8 mouse cellular contexts compared by ENCODE assay signal in genomic region chr17:17624421-17624956, GRCm38 (mm10). TPM values are rescaled to one million over a fixed set of nuclear protein-coding genes. Genes with fewer than 3 reads are reported as not detected.
DNase-seq lines count a peak whose midpoint lies in the region; ATAC-seq lines count a peak whose summit lies in the region.

No protein-coding gene starts in this region.

- peak overlapping the region; percentile 99 for H3K9ac ChIP-seq in hindbrain, embryonic 16.5 days (ENCODE audit: low read depth, low read length)

- no peaks in the 10 kb centered on the region for H3K9me3 ChIP-seq in hindbrain, embryonic 16.5 days (ENCODE audit: control insufficient read depth, low read length)

- peaks cover 16% of the 10 kb centered on the region for H3K4me1 ChIP-seq in hindbrain, embryonic 16.5 days (ENCODE audit: control insufficient read depth, insufficient read depth, low read depth, low read length)

- peaks cover 47% of the 10 kb centered on the region for H3K79me2 ChIP-seq in macrophage (ENCODE audit: inconsistent target)

- peak overlapping the region; percentile 89 for H3K4me3 ChIP-seq in hindbrain, embryonic 16.5 days (ENCODE audit: low read length)
- peak overlapping the region; percentile 77 for H3K4me3 ChIP-seq in macrophage (ENCODE audit: inconsistent target)

- peak overlapping the region; percentile 100 for H3K27ac ChIP-seq in hindbrain, embryonic 16.5 days (ENCODE audit: low read depth, low read length)
- peak overlapping the region; percentile 98 for H3K27ac ChIP-seq in macrophage

- peak overlapping the region; percentile 84 for H3K4me2 ChIP-seq in hindbrain, embryonic 16.5 days (ENCODE audit: low read length)

- H3K36me3 ChIP-seq in hindbrain, embryonic 16.5 days (ENCODE audit: control insufficient read depth, insufficient read depth, low read length), result no peaks in the 10 kb centered on the region
- H3K36me3 ChIP-seq in macrophage (ENCODE audit: inconsistent target), result no peaks in the 10 kb centered on the region

- ATAC-seq in hindbrain, embryonic 16.5 days, result peak; percentile 97

- peak; percentile 90 for DNase-seq in WW6 (ENCODE audit: low read depth, low spot score)
- peak; percentile 74 to 89 for DNase-seq in cerebellum, postnatal 4 days (ENCODE audit: low spot score in 2 of 2)
- DNase-seq in gastrocnemius, adult 18-20 months (ENCODE audit: low spot score), result peak; percentile 93
- DNase-seq in left cerebral cortex, adult 18-20 months (ENCODE audit: low spot score in 2 of 2), result peak; percentile 90 to 95
- DNase-seq in right cerebral cortex, adult 18-20 months, result peak; percentile 95
- DNase-seq in urinary bladder, postnatal 10 days (ENCODE audit: low spot score), result peak; percentile 68

- 0% methylated on average over 51 of the region's 51 CpGs for WGBS in hindbrain, embryonic 16.5 days
- WGBS in macrophage (ENCODE audit: missing documents), result under 1% methylated on average over 51 of the region's 51 CpGs

- H3K27me3 ChIP-seq in hindbrain, embryonic 16.5 days (replicated peaks; ENCODE audit: control insufficient read depth, insufficient read depth, low read length), result no peaks in the 10 kb centered on the region

RNA-seq across cellular contexts. Expression of gene Lnpep, which starts 0.4 kb away (rescaled TPM):
- total RNA-seq in gastrocnemius, adult 18-20 months (2021), result 10 to 100 TPM; 51.2 to 57.0 TPM
- 7.2 and 7.5 TPM in 2 replicates for polyA plus RNA-seq in hindbrain, embryonic 16.5 days (2015; fragmentation: Nextera tagmentation; extraction: Ambion mirVana)
- total RNA-seq in left cerebral cortex, adult 18-20 months (2021), result 100 to 1,000 TPM in 1 of 2 experiments, 10 to 100 TPM in 1; 99.9 to 105 TPM
- total RNA-seq in macrophage (2018; cell fraction: chromatin; rRNA removed), result 100 to 1,000 TPM in 25 of 26 experiments, 10 to 100 TPM in 1; 97.5 to 343 (median 222) TPM
- 100 to 1,000 TPM in 6 of 26 experiments, 10 to 100 TPM in 20; 65.1 to 115 (median 80.9) TPM for total RNA-seq in macrophage (2018; cell fraction: cytosol; rRNA removed)
- 100 to 1,000 TPM; 117 to 361 (median 218) TPM for total RNA-seq in macrophage (2018; cell fraction: nucleus; rRNA removed)
- polyA plus RNA-seq in macrophage (2018), result 22.3 to 28.6 TPM (median 28.3 TPM) in 3 replicates

Comparison
In these comparisons a context has a peak if more than half of its experiments do, and no peak if none do; other contexts are left out.
1. Peak in every context shown above with its lines: DNase-seq, ATAC-seq, H3K4me3 ChIP-seq and H3K27ac ChIP-seq.